Mouse (Mus musculus): ENCODE measurements around the gene Tex35.

Gene Tex35

GRCm38 (mm10) chr1:157081076-157081804, 27.2 kb downstream of the Tex35 start:
- DNase-seq (ENCODE audit: low spot score in 2 of 2) = peak; percentile 14 to 26

GRCm38 (mm10) chr1:157080071-157080470, 28.4 kb downstream of the Tex35 start:
- no peak for DNase-seq (ENCODE audit: low spot score in 2 of 2)

- DNase-seq (ENCODE audit: low spot score in 2 of 2) = no peak
Measured at GRCm38 (mm10) chr1:157079384-157080025, 29.0 kb downstream of the Tex35 start.

- DNase-seq (ENCODE audit: low spot score in 2 of 2) = peak; percentile 83 to 86
Measured at GRCm38 (mm10) chr1:157076781-157077705, 31.4 kb downstream of the Tex35 start.

GRCm38 (mm10) chr1:157076257-157076656, 32.2 kb downstream of the Tex35 start:
- DNase-seq (ENCODE audit: low spot score in 2 of 2) = peak; percentile 77 to 83

GRCm38 (mm10) chr1:157074937-157075336, 33.5 kb downstream of the Tex35 start:
- peak in 1 of 2 experiments; percentile 40 for DNase-seq (ENCODE audit: low spot score in 2 of 2)

- DNase-seq (ENCODE audit: low spot score in 2 of 2) = no peak
Measured at GRCm38 (mm10) chr1:157074371-157074770, 34.1 kb downstream of the Tex35 start.

GRCm38 (mm10) chr1:157073592-157073991, 34.9 kb downstream of the Tex35 start:
- DNase-seq (ENCODE audit: low spot score in 2 of 2) = peak; percentile 42 to 54

- DNase-seq (ENCODE audit: low spot score in 2 of 2) = no peak
Measured at GRCm38 (mm10) chr1:157069181-157069828, 39.2 kb downstream of the Tex35 start.

GRCm38 (mm10) chr1:157068316-157068715, 40.2 kb downstream of the Tex35 start:
- DNase-seq (ENCODE audit: low spot score in 2 of 2) = no peak

- DNase-seq (ENCODE audit: low spot score in 2 of 2) = no peak
Measured at GRCm38 (mm10) chr1:157065819-157066730, 42.4 kb downstream of the Tex35 start.

GRCm38 (mm10) chr1:157063318-157064115, 45.0 kb downstream of the Tex35 start:
- no peak for DNase-seq (ENCODE audit: low spot score in 2 of 2)

- no peak for DNase-seq (ENCODE audit: low spot score in 2 of 2)
Measured at GRCm38 (mm10) chr1:157062445-157062825, 46.0 kb downstream of the Tex35 start.

- DNase-seq (ENCODE audit: low spot score in 2 of 2) = no peak
Measured at GRCm38 (mm10) chr1:157061800-157062444, 46.6 kb downstream of the Tex35 start.

GRCm38 (mm10) chr1:157061170-157061569, 47.3 kb downstream of the Tex35 start:
- no peak for DNase-seq (ENCODE audit: low spot score in 2 of 2)

- DNase-seq (ENCODE audit: low spot score in 2 of 2) = no peak
Measured at GRCm38 (mm10) chr1:157060441-157061135, 47.9 kb downstream of the Tex35 start.

GRCm38 (mm10) chr1:157055901-157056300, 52.6 kb downstream of the Tex35 start:
- no peak for DNase-seq (ENCODE audit: low spot score in 2 of 2)

- DNase-seq (ENCODE audit: low spot score in 2 of 2) = no peak
Measured at GRCm38 (mm10) chr1:157055288-157055831, 53.1 kb downstream of the Tex35 start.

Measured in urinary bladder, postnatal 36 days (tissue).